Mouse (Mus musculus) ES-E14 (cell line): ENCODE measurements around the gene Hcn1.

Experiments
- CHD2 ChIP-seq: IDR thresholded peaks from 2 replicates; pipeline ENCODE4 v1.6.1; 2014; ENCODE audit warnings: mild to moderate bottlenecking, low read depth, low read length, inconsistent platforms
- ZNF384 ChIP-seq: IDR thresholded peaks from 2 replicates; pipeline ENCODE4 v1.6.1; 2012; ENCODE audit warnings: low read depth, low read length, inconsistent platforms

- TF ChIP-seq ZNF384 (no peak), CHD2 (no peak; the same call in 1 of the 2 replicates)
Measured at GRCm38 (mm10) chr13:118035598-118035997, 433.5 kb downstream of the Hcn1 start.
